ENCODE assay signal across 8 mouse cellular contexts in the genomic region with DNA sequence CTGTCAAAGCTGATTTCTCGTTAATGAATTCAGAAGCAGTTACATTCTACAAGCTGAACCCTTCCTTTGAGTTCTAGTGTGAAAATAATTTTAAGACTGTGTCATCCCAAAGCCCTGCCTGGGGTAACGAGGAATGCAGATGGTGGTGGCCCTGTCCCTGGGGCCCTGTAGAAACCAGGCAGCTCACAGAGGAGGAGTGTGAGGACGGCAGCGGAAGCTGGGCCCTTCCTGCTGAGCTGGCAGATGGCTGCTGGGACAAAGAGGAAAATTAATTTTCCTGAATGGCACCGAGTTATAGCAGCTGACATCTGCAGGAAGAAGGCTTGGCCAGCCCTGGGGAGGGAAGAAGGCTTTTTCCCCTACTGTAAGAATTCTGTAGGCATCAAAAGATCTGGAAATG.
A peak's percentile ranks its signal among the peaks of the same experiment; 100 is the strongest.
DNase-seq lines count a peak whose midpoint lies in the region; ATAC-seq and TF ChIP-seq lines count a peak whose summit lies in the region.

No protein-coding gene starts in this region.

- DNase-seq in cerebellum, adult 18-20 months: peak; percentile 73 to 81
- DNase-seq in forebrain, embryonic 14.5 days (ENCODE audit: low spot score): peak; percentile 39
- no peak for DNase-seq in adrenal gland, adult 2 months
- DNase-seq in thymus, adult 2 months: no peak
- no peak for DNase-seq in layer of hippocampus, adult 8-10 months (ENCODE audit: low spot score in 2 of 2)

- H3K4me1 ChIP-seq in intestine, embryonic 16.5 days (ENCODE audit: control insufficient read depth, insufficient read depth, low read length): 0 out of 2 replicates have a peak, but pooled peaks cover 2% of the 10 kb centered on the region
- H3K4me1 ChIP-seq in intestine, postnatal 0 days (replicated peaks; ENCODE audit: control insufficient read depth, insufficient read depth, low read length): 0 out of 2 replicates have a peak, but pooled peaks cover 1% of the 10 kb centered on the region
- no peaks in the 10 kb centered on the region for H3K4me1 ChIP-seq in forebrain, embryonic 14.5 days (ENCODE audit: control insufficient read depth, insufficient read depth, low read length)
- no peaks in the 10 kb centered on the region; the same call in 1 of the 2 replicates for H3K4me1 ChIP-seq in limb, embryonic 15.5 days
- H3K4me1 ChIP-seq in thymus, adult 2 months (replicated peaks; ENCODE audit: control insufficient read depth, insufficient read depth, low read length): peaks cover 10% of the 10 kb centered on the region

- no peak for ATAC-seq in intestine, embryonic 16.5 days
- no peak for ATAC-seq in intestine, postnatal 0 days
- ATAC-seq in forebrain, embryonic 14.5 days: no peak
- ATAC-seq in limb, embryonic 15.5 days (ENCODE audit: insufficient number of reproducible peaks, low FRiP score, low TSS enrichment, low read depth): no peak

- no peak overlapping the region for H3K9ac ChIP-seq in intestine, embryonic 16.5 days (ENCODE audit: low read depth, low read length)
- H3K9ac ChIP-seq in intestine, postnatal 0 days (ENCODE audit: low read depth, low read length): no peak overlapping the region
- no peak overlapping the region for H3K9ac ChIP-seq in forebrain, embryonic 14.5 days (ENCODE audit: low read length)
- H3K9ac ChIP-seq in limb, embryonic 15.5 days: no peak overlapping the region

- no peaks in the 10 kb centered on the region for H3K36me3 ChIP-seq in intestine, embryonic 16.5 days (ENCODE audit: control insufficient read depth, insufficient read depth, low read length)
- H3K36me3 ChIP-seq in intestine, postnatal 0 days (ENCODE audit: control insufficient read depth, insufficient read depth): no peaks in the 10 kb centered on the region
- no peaks in the 10 kb centered on the region for H3K36me3 ChIP-seq in forebrain, embryonic 14.5 days (ENCODE audit: control insufficient read depth, insufficient read depth, low read length)
- H3K36me3 ChIP-seq in limb, embryonic 15.5 days: no peaks in the 10 kb centered on the region
- no peaks in the 10 kb centered on the region for H3K36me3 ChIP-seq in thymus, adult 2 months (ENCODE audit: control insufficient read depth, insufficient read depth, low read length)

- no peak for TF ChIP-seq CTCF in intestine, postnatal 0 days (IDR thresholded peaks at IDR 0.05; ENCODE audit: low read depth)
- TF ChIP-seq CTCF in thymus, adult 2 months (IDR thresholded peaks at IDR 0.05; ENCODE audit: borderline replicate concordance, control insufficient read depth, extremely low read depth, insufficient read depth, low read length, poor library complexity): no peak

- no peak for TF ChIP-seq POLR2A in thymus, adult 2 months (IDR thresholded peaks at IDR 0.05; ENCODE audit: control insufficient read depth, extremely low read depth, insufficient read depth, low read length, poor library complexity)

- H3K9me3 ChIP-seq in intestine, embryonic 16.5 days (ENCODE audit: control insufficient read depth, low read length): no peaks in the 10 kb centered on the region
- H3K9me3 ChIP-seq in intestine, postnatal 0 days (ENCODE audit: control insufficient read depth): no peaks in the 10 kb centered on the region
- no peaks in the 10 kb centered on the region for H3K9me3 ChIP-seq in forebrain, embryonic 14.5 days (replicated peaks; ENCODE audit: control insufficient read depth, low read length)
- no peaks in the 10 kb centered on the region for H3K9me3 ChIP-seq in limb, embryonic 15.5 days

- no peaks in the 10 kb centered on the region for H3K27me3 ChIP-seq in intestine, embryonic 16.5 days (replicated peaks; ENCODE audit: control insufficient read depth, insufficient read depth, low read length)
- H3K27me3 ChIP-seq in intestine, postnatal 0 days (replicated peaks; ENCODE audit: control insufficient read depth, insufficient read depth, low read length): no peaks in the 10 kb centered on the region
- no peaks in the 10 kb centered on the region for H3K27me3 ChIP-seq in forebrain, embryonic 14.5 days (replicated peaks; ENCODE audit: control insufficient read depth, insufficient read depth, low read length)
- no peaks in the 10 kb centered on the region for H3K27me3 ChIP-seq in limb, embryonic 15.5 days
- H3K27me3 ChIP-seq in thymus, adult 2 months (ENCODE audit: control insufficient read depth, insufficient read depth, low read length): no peaks in the 10 kb centered on the region

- no peak overlapping the region for H3K4me3 ChIP-seq in intestine, embryonic 16.5 days (ENCODE audit: low read length)
- H3K4me3 ChIP-seq in intestine, postnatal 0 days (ENCODE audit: low read depth, low read length): no peak overlapping the region
- H3K4me3 ChIP-seq in forebrain, embryonic 14.5 days (ENCODE audit: low read depth, low read length): no peak overlapping the region
- H3K4me3 ChIP-seq in limb, embryonic 15.5 days: no peak overlapping the region
- no peak overlapping the region for H3K4me3 ChIP-seq in thymus, adult 2 months (ENCODE audit: control insufficient read depth, insufficient read depth, low read length)

- peak overlapping the region; percentile 6; the same call in 1 of the 2 replicates for H3K27ac ChIP-seq in intestine, embryonic 16.5 days (ENCODE audit: low read length)
- H3K27ac ChIP-seq in intestine, postnatal 0 days (ENCODE audit: low read depth, low read length): no peak overlapping the region
- H3K27ac ChIP-seq in forebrain, embryonic 14.5 days (ENCODE audit: low read depth, low read length): peak overlapping the region; percentile 44; the same call in 1 of the 2 replicates
- H3K27ac ChIP-seq in limb, embryonic 15.5 days: peak overlapping the region; percentile 44; the same call in 1 of the 2 replicates
- no peak overlapping the region for H3K27ac ChIP-seq in thymus, adult 2 months (ENCODE audit: control insufficient read depth, insufficient read depth, low read length)

- WGBS in intestine, embryonic 16.5 days: 55% methylated on average over 5 of the region's 5 CpGs
- WGBS in intestine, postnatal 0 days: 69% methylated on average over 5 of the region's 5 CpGs
- WGBS in forebrain, embryonic 14.5 days: 53% methylated on average over 5 of the region's 5 CpGs
- 40% methylated on average over 5 of the region's 5 CpGs for WGBS in limb, embryonic 15.5 days
- WGBS in thymus, adult 2 months: 77% methylated on average over 5 of the region's 5 CpGs

- no peak overlapping the region for H3K4me2 ChIP-seq in intestine, embryonic 16.5 days (ENCODE audit: low read depth, low read length)
- no peak overlapping the region for H3K4me2 ChIP-seq in intestine, postnatal 0 days (replicated peaks; ENCODE audit: low read depth)
- no peak overlapping the region for H3K4me2 ChIP-seq in forebrain, embryonic 14.5 days (ENCODE audit: low read length)
- H3K4me2 ChIP-seq in limb, embryonic 15.5 days: no peak overlapping the region

Comparison
In these comparisons a context has a peak if more than half of its experiments do, and no peak if none do; other contexts are left out.
1. H3K27ac ChIP-seq: peak in intestine, embryonic 16.5 days (single experiment), forebrain, embryonic 14.5 days (single experiment) and limb, embryonic 15.5 days (single experiment); none in intestine, postnatal 0 days (single experiment) and thymus, adult 2 months (single experiment).
2. DNase-seq: peak in cerebellum, adult 18-20 months (2 of 2) and forebrain, embryonic 14.5 days (single experiment); none in adrenal gland, adult 2 months (single experiment), thymus, adult 2 months (single experiment) and layer of hippocampus, adult 8-10 months (0 of 2).